Mouse (Mus musculus) heart, embryonic 16.5 days (tissue): ENCODE data around the gene Hoxa6. TPM values are rescaled to one million over a fixed set of nuclear protein-coding genes. Genes with fewer than 3 reads are reported as not detected.

Experiments used
- ATAC-seq: fragments of 200-750 bp; cut with Nextera tagmentation; replicated peaks from 2 replicates; pipeline ENCODE4 v1.8.0; 2017; ENCODE audit warnings: moderate number of reproducible peaks; ENCODE audit not compliant: insufficient read depth, low FRiP score; ENCODE audit errors: extremely low read depth
- H3K27ac ChIP-seq: fragments of 300-500 bp; sonication (generic); 2 replicates; pipeline ENCODE4 v1.5.1; 2014; ENCODE audit warnings: mild to moderate bottlenecking, low read length, control low read depth, moderate library complexity
- H3K27me3 ChIP-seq: fragments of 300-500 bp; sonication (generic); 2 replicates; pipeline ENCODE4 v1.6.1; 2014; ENCODE audit warnings: low read length, mixed read lengths; ENCODE audit not compliant: control insufficient read depth, insufficient read depth
- H3K36me3 ChIP-seq: fragments of 300-500 bp; sonication (generic); 2 replicates; pipeline ENCODE4 v1.6.1; 2014; ENCODE audit not compliant: control insufficient read depth, insufficient read depth
- H3K4me1 ChIP-seq: fragments of 300-500 bp; sonication (generic); 2 replicates; pipeline ENCODE4 v1.6.1; 2014; ENCODE audit warnings: low read length, mixed read lengths; ENCODE audit not compliant: control insufficient read depth, insufficient read depth
- H3K4me2 ChIP-seq: fragments of 300-500 bp; sonication (generic); 2 replicates; pipeline ENCODE4 v1.6.1; 2014; ENCODE audit warnings: low read depth, mild to moderate bottlenecking, control low read depth, low read length
- H3K4me3 ChIP-seq: fragments of 300-500 bp; sonication (generic); 2 replicates; pipeline ENCODE4 v1.5.1; 2014; ENCODE audit warnings: mild to moderate bottlenecking, control low read depth, low read length
- H3K9ac ChIP-seq: fragments of 300-500 bp; sonication (generic); 2 replicates; pipeline ENCODE4 v1.6.1; 2014; ENCODE audit warnings: low read length, control low read depth
- H3K9me3 ChIP-seq: fragments of 300-500 bp; sonication (generic); replicated peaks from 2 replicates; pipeline ENCODE4 v1.6.1; 2016; ENCODE audit warnings: low read length; ENCODE audit not compliant: control insufficient read depth
- WGBS: fragments of 180-500 bp; shearing (Covaris S2); extraction: QIAGEN DNeasy Blood & Tissue Kit; methylation state at CpG from one replicate; pipeline ENCODE4 v1.1.7; 2014; 5-methylcytosine and 5-hydroxymethylcytosine counted together
- polyA plus RNA-seq: library from polyadenylated mRNA; unstranded; fragments of >200 nt; fragmentation: Nextera tagmentation; extraction: Ambion mirVana; gene quantifications from 2 replicates; pipeline ENCODE4 v1.2.1, GENCODE M21; 2015

The Hoxa6 gene
- polyA plus RNA-seq, 1 experiment from 2014 or later, result not detected

DNA sequence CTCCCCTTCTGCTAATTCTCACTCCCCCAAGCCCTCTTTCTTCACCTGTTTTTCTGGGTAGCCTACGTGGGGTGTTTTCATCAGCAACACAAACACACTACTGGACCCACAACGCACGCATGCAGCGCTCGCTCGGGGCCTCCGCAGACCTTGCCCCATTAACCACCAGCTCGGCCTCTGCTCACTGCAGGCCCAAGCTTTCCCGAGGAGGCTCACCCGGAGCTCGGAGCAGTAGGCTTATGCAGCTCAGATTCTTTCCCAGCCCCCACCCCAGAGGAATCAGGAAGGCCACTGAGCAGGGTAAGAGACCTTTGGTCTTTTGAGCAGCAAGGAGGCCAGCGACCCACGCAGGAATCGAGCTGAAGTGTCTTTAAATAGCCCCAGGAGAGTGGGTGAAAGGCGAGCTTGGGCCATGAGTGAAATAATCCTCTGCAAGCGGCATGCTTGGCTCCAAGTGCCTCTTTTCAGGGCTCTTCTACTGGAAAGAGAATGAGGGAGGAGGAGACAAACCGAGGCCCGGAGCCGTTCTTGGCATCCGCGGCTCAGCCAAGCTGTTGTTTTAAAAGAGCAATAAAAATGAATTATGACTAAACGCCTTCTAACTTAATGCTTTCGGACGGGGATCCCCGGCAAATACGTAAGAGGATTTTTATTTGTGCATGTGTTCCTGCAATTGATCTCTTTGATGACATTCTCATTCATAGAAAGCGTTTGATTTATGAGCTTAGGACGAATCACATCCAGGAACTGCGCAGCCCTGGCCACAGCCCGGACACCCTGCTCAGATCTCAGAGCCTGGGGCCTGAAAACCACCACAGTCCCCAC lies 47.8 kb downstream of the Hoxa6 start:
- whole genome bisulfite sequencing, result 9% methylated on average over 30 of the region's 30 CpGs
- H3K4me2 ChIP-seq, result peak overlapping the region; percentile 76
- no peaks in the 10 kb centered on the region for H3K9me3 ChIP-seq
- peaks cover 83% of the 10 kb centered on the region for H3K27me3 ChIP-seq
- H3K27ac ChIP-seq, result peak overlapping the region; percentile 47
- H3K4me1 ChIP-seq, result peaks cover 10% of the 10 kb centered on the region
- no peaks in the 10 kb centered on the region for H3K36me3 ChIP-seq
- ATAC-seq, result no peak
- peak overlapping the region; percentile 8 for H3K4me3 ChIP-seq
- peak overlapping the region; percentile 41 for H3K9ac ChIP-seq

DNA sequence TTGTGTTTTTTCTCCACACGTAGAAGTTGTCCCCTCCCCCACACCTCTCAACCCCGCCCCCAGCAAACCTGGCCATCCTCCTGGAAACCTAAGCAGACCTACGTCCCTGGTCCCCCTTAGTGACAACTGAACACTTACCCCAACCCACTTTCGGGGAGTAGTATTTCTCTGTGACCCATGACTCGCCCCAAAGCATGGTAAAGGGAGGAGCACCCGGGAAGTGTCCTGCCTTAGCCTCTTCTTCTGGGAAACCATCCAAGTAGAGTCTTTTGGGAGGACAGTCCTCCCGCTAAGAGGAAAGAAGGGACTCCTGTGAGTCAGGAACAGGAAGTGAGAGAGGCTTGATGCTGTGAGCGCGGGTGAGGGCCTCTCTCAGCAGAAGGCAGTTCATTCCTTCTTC lies 48.5 kb downstream of the Hoxa6 start:
- H3K27me3 ChIP-seq, result peaks cover 86% of the 10 kb centered on the region
- no peak for ATAC-seq

DNA sequence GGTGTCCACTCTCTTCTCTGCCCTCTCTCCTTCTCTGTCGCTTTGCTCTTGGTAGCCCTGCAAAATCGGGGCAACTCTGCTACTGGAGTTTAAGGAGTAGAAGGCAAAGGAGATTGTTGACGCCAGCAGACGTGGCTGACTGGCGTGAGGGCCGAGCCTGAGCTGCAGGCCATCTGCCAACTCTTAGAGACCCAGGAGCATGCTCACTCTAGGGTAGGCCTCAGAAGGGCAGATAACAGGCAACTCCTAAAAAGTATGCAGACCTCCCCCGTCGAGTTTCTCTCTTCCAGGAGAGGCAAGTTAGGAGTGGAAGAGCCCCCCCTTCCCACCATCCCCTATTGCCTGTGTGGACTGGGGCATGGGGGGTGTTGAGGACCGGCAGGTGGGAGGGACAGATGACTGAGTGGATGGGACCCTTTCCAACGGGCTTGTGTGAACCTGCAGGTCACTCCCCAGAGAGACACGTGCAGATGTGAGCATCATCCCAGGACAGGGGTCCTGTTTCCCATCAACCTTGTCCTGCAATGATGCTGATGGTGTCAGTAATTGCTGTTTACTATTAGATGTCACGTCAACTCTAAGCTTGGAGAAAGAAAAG lies 49.3 kb downstream of the Hoxa6 start:
- Histone ChIP-seq H3K27me3 (peaks cover 88% of the 10 kb centered on the region), H3K4me3 (peak overlapping the region; percentile 74), H3K27ac (peak overlapping the region; percentile 53), H3K9me3 (no peaks in the 10 kb centered on the region), H3K4me1 (peaks cover 10% of the 10 kb centered on the region), H3K4me2 (peak overlapping the region; percentile 76), H3K36me3 (no peaks in the 10 kb centered on the region), H3K9ac (peak overlapping the region; percentile 56; the same call in 1 of the 2 replicates)
- ATAC-seq, result peak; percentile 35; the same call in 1 of the 2 replicates
- 12% methylated on average over 12 of the region's 12 CpGs for WGBS

More for the DNA sequence above, 48.5 kb downstream of the Hoxa6 start:
- H3K27ac ChIP-seq, result peak overlapping the region; percentile 47; the same call in 1 of the 2 replicates
- WGBS, result 11% methylated on average over 9 of the region's 9 CpGs
- H3K9me3 ChIP-seq, result no peaks in the 10 kb centered on the region
- H3K4me2 ChIP-seq, result peak overlapping the region; percentile 76
- H3K9ac ChIP-seq, result no peak overlapping the region
- peak overlapping the region; percentile 8 for H3K4me3 ChIP-seq
- H3K4me1 ChIP-seq, result peaks cover 10% of the 10 kb centered on the region
- no peaks in the 10 kb centered on the region for H3K36me3 ChIP-seq

DNA sequence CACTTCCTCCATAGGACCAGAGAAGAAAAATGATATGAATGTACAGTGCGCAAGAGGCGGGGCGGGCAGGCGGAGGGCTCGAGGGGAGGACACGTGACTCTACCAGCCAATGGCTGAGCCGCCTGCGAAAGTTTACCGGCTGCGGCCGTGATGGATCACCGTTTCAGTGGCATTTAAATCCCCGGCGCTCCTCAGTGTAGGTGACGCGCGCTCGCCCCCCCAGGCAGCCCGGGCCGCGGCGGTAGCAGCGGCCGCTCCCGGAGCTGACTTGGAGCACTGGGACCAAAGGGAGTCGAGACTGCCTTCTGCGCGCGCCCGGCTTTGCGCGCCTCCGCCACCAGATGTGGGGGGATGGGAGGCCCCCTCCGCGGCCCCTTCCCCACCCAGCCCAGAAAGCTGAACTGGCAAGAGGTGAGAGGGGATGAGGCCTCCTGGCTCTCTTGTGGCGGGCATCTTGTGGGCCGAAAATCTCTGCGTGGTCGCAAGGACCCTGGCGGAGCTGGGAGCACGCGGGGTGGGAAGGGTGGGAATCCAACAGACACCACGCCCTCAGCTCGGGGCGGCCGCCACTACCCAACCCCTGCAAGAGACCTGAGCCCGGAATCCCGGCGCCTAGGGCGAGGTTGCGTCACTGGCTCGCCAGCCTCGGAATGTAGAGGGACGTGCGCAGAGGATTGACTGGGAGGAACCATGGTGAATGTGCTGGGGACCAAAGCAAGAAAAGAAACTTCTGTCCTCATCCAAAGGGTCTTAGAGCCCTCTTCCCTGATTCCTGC lies 50.1 kb downstream of the Hoxa6 start, which contains the start of gene Hoxa1:
Gene Hoxa1 (minus strand): TSS at position 42 of the 776 bp plus-strand sequence.
- Histone ChIP-seq H3K27me3 (peaks cover 89% of the 10 kb centered on the region), H3K9ac (peak within 1 kb of the TSS; percentile 56), H3K4me2 (peak within 1 kb of the TSS; percentile 76), H3K36me3 (no peaks in the 10 kb centered on the region), H3K9me3 (no peaks in the 10 kb centered on the region), H3K27ac (peak within 1 kb of the TSS; percentile 53), H3K4me1 (peaks cover 10% of the 10 kb centered on the region), H3K4me3 (peak within 1 kb of the TSS; percentile 74)
- peak; percentile 83 for ATAC-seq
- under 1% methylated on average over 55 of the region's 55 CpGs for WGBS

DNA sequence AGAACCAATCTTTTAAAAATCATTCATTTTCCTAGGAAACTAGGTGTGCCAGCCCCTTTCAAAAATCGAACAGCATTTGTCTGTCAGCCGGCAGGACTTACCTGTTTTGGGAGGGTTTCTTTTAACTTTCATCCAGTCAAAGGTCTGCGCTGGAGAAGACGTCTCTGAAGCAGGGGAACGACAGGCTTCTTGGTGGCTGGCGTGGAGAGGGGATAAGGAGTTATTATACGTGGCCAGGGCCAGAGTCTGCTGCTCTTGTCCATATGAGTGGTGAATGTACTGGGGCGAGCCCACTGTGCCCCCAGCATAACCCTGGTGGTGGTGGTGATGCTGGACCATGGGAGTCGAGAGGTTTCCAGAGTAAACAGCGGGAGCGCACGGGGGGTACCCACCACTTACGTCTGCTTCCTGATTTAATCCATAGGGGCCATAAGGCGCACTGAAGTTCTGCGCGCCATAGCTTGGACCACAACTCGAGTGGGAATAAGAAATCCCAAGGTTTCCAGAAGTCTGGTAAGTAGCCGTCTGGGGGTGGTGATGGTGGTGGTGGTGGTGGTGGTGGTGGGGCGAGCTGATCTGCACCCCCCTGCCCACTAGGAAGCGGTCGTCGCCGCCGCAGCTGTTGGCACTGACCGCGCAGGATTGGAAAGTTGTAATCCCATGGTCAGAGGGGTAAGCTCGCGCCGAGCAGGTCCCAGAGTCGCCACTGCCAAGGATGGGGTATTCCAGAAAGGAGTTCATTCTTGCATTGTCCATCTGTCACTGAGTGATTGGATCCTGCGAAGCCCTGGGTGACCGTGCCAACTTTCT lies 50.9 kb downstream of the Hoxa6 start:
- peak overlapping the region; percentile 76 for H3K4me2 ChIP-seq
- peaks cover 89% of the 10 kb centered on the region for H3K27me3 ChIP-seq
- peak overlapping the region; percentile 74 for H3K4me3 ChIP-seq
- no peaks in the 10 kb centered on the region for H3K36me3 ChIP-seq
- no peak overlapping the region for H3K9ac ChIP-seq
- no peaks in the 10 kb centered on the region for H3K9me3 ChIP-seq
- peaks cover 10% of the 10 kb centered on the region for H3K4me1 ChIP-seq
- 1% methylated on average over 32 of the region's 32 CpGs for WGBS
- ATAC-seq, result no peak
- no peak overlapping the region for H3K27ac ChIP-seq

DNA sequence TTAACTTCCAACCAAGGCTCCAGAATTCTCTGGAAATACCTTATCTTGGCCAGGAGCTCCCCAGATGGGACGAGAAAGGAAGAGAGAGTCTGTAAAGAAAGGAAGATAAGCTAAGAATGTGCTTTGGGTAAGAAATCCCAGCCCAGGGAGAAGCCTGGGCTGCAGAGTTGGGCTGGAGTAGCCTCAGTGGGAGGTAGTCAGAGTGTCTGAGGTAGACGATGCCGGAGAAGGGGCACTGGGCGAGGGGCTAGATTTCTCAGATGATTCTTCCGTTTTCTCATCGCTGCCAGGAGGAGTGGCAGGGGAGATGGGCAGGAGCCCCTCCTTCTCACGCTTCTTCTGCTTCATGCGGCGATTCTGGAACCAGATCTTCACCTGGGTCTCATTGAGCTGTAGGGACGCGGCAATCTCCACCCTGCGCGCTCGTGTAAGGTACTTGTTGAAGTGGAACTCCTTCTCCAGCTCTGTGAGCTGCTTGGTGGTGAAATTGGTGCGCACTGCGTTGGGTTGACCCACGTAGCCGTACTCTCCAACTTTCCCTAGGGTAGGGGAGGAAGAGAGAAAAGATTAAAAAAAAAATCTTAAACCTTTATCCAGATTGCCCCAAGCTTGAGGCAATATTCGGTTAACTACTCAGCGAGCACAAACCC lies 51.8 kb downstream of the Hoxa6 start:
- Histone ChIP-seq H3K4me1 (peaks cover 10% of the 10 kb centered on the region), H3K4me2 (no peak overlapping the region), H3K9me3 (no peaks in the 10 kb centered on the region), H3K4me3 (no peak overlapping the region), H3K9ac (no peak overlapping the region), H3K36me3 (no peaks in the 10 kb centered on the region), H3K27me3 (peaks cover 93% of the 10 kb centered on the region), H3K27ac (no peak overlapping the region)
- 8% methylated on average over 20 of the region's 20 CpGs for WGBS
- ATAC-seq, result no peak
